In the genomic region with DNA sequence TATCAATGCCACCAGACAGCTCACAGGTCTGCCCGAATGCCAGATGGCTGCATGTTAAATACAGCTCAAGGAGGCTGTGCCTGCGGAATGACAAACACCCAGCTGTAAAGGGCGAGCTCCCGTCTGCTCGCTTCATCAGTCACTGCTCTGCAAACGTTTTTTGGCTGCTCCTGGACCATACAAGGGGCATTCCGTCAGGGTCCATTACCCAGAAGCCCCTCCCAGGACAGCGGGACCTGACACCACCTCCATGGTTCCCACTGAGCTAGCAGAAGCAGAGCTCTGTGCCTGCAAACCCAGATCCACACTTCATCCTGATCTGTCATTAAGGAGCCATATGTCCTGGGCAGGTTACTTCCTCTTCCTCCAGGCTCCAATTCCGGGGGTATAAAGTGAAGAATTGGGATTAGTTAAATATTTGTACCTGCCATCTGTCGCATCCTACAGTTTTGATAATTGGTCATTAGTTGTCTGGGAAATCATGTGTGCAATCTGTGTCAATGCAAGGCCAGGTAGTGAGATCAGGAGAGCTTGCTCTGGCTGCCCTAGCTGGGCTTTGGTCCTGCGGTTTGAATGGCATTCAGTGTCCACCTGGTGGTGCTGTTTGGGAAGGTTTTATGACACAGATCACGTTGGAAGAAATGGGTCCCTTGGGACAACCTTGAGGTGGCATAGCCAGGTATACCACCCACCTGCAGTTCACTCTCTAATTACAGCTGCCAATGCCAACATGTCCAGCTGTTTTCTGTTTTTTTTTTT, we compare ENCODE assay signal across 10 mouse cellular contexts.
A peak's percentile ranks its signal among the peaks of the same experiment; 100 is the strongest.
DNase-seq lines count a peak whose midpoint lies in the region; ATAC-seq and TF ChIP-seq lines count a peak whose summit lies in the region.
"Had no signal": no experiment of that assay in that cellular context is flagged by ENCODE, and none has a peak within 500 bp of the region (broad histone marks: within the 10 kb centered on the region; RNA-seq: fewer than 3 reads in every experiment).

No protein-coding gene starts in this region.

- DNase-seq in lung, embryonic 14.5 days: peak; percentile 17
- DNase-seq in lung, adult 18-20 months: no peak
- peak; percentile 60 to 67 for DNase-seq in cerebellum, postnatal 25 days
- peak; percentile 21 for DNase-seq in retina, postnatal 1 day
- no peak for DNase-seq in gastrocnemius, adult 18-20 months (ENCODE audit: low spot score)
- DNase-seq in yolk sac, embryonic 10.5 days (ENCODE audit: low spot score): no peak
- no peak for DNase-seq in heart, postnatal 10 days
- DNase-seq: heart, postnatal 36 days had no signal

- H3K27me3 ChIP-seq in lung, embryonic 14.5 days (ENCODE audit: insufficient read depth, low read length): no peaks in the 10 kb centered on the region
- H3K27me3 ChIP-seq in kidney, embryonic 16.5 days (ENCODE audit: insufficient read depth, low read length): no peaks in the 10 kb centered on the region

- H3K4me2 ChIP-seq in lung, embryonic 14.5 days: no peak overlapping the region
- H3K4me2 ChIP-seq in kidney, embryonic 16.5 days (replicated peaks; ENCODE audit: low read depth, low read length): no peak overlapping the region

- no peak overlapping the region for H3K4me3 ChIP-seq in lung, embryonic 14.5 days (ENCODE audit: low read depth, low read length)
- no peak overlapping the region for H3K4me3 ChIP-seq in kidney, embryonic 16.5 days (ENCODE audit: low read length)
- H3K4me3 ChIP-seq: myocyte had no signal

- no peaks in the 10 kb centered on the region for H3K36me3 ChIP-seq in lung, embryonic 14.5 days (ENCODE audit: insufficient read depth)
- H3K36me3 ChIP-seq in kidney, embryonic 16.5 days (ENCODE audit: insufficient read depth, low read length): no peaks in the 10 kb centered on the region

- WGBS in lung, embryonic 14.5 days: 51% methylated on average over 12 of the region's 12 CpGs
- 40% methylated on average over 12 of the region's 12 CpGs for WGBS in kidney, embryonic 16.5 days

- no peak overlapping the region for H3K9ac ChIP-seq in lung, embryonic 14.5 days
- no peak overlapping the region for H3K9ac ChIP-seq in kidney, embryonic 16.5 days (replicated peaks; ENCODE audit: low read length)

- H3K9me3 ChIP-seq in lung, embryonic 14.5 days (ENCODE audit: low read depth, low read length): no peaks in the 10 kb centered on the region
- H3K9me3 ChIP-seq in kidney, embryonic 16.5 days (ENCODE audit: low read length): peaks cover 6% of the 10 kb centered on the region; the same call in 1 of the 2 replicates

- no peaks in the 10 kb centered on the region for H3K4me1 ChIP-seq in lung, embryonic 14.5 days (ENCODE audit: insufficient read depth)
- H3K4me1 ChIP-seq in kidney, embryonic 16.5 days (ENCODE audit: insufficient read depth, low read length): peaks cover 21% of the 10 kb centered on the region

- no peak overlapping the region for H3K27ac ChIP-seq in lung, embryonic 14.5 days (ENCODE audit: low read depth)
- H3K27ac ChIP-seq in kidney, embryonic 16.5 days (ENCODE audit: low read length): no peak overlapping the region

- ATAC-seq in lung, embryonic 14.5 days (ENCODE audit: insufficient read depth): no peak
- peak; percentile 91 for ATAC-seq in kidney, embryonic 16.5 days (ENCODE audit: low FRiP score, low TSS enrichment)

- peak; percentile 21; the same call in 1 of the 2 replicates for TF ChIP-seq CTCF in lung, embryonic 14.5 days (IDR thresholded peaks at IDR 0.05; ENCODE audit: low read depth)

- intact Hi-C loops in heart, postnatal 10 days (cut with DNase I): no loop called here

Comparison
In these comparisons a context has a peak if more than half of its experiments do, and no peak if none do; other contexts are left out.
1. DNase-seq: peak in lung, embryonic 14.5 days (single experiment), cerebellum, postnatal 25 days (2 of 2) and retina, postnatal 1 day (single experiment); none in lung, adult 18-20 months (0 of 2), gastrocnemius, adult 18-20 months (single experiment), yolk sac, embryonic 10.5 days (single experiment) and heart, postnatal 10 days (0 of 2).